Mouse (Mus musculus) neural tube, embryonic 11.5 days (tissue): ENCODE results near the gene Rarg. TPM values are rescaled to one million over a fixed set of nuclear protein-coding genes. Genes with fewer than 3 reads are reported as not detected.

Experiments
- ATAC-seq: fragments of 200-750 bp; cut with Nextera tagmentation; 2 replicates; pipeline ENCODE4 v1.8.0; 2017; ENCODE audit warnings: moderate number of reproducible peaks, mild to moderate bottlenecking, moderate TSS enrichment, moderate library complexity; ENCODE audit not compliant: insufficient read depth, low FRiP score, low TSS enrichment
- DNase-seq: peaks from one replicate; pipeline ENCODE4 v3.0.0-alpha.2; 2015; ENCODE audit warnings: low spot score
- H3K27ac ChIP-seq: fragments of 300-500 bp; sonication (generic); 2 replicates; pipeline ENCODE4 v1.5.1; 2014; ENCODE audit warnings: low read depth, mild to moderate bottlenecking, low read length
- H3K27me3 ChIP-seq: fragments of 300-500 bp; sonication (generic); 2 replicates; pipeline ENCODE4 v1.6.1; 2014; ENCODE audit warnings: mild to moderate bottlenecking, low read length, mixed read lengths; ENCODE audit not compliant: control insufficient read depth, insufficient read depth
- H3K36me3 ChIP-seq: fragments of 300-500 bp; sonication (generic); 2 replicates; pipeline ENCODE4 v1.6.1; 2014; ENCODE audit warnings: mild to moderate bottlenecking, low read length, moderate library complexity, mixed read lengths; ENCODE audit not compliant: control insufficient read depth, insufficient read depth
- H3K4me1 ChIP-seq: fragments of 300-500 bp; sonication (generic); 2 replicates; pipeline ENCODE4 v1.6.1; 2014; ENCODE audit warnings: low read length, mixed read lengths; ENCODE audit not compliant: control insufficient read depth, insufficient read depth
- H3K4me2 ChIP-seq: fragments of 300-500 bp; sonication (generic); 2 replicates; pipeline ENCODE4 v1.6.1; 2014; ENCODE audit warnings: low read depth, mild to moderate bottlenecking, moderate library complexity
- H3K4me3 ChIP-seq: fragments of 300-500 bp; sonication (generic); 2 replicates; pipeline ENCODE4 v1.5.1; 2014; ENCODE audit warnings: low read depth, low read length
- H3K9ac ChIP-seq: fragments of 300-500 bp; sonication (generic); 2 replicates; pipeline ENCODE4 v1.6.1; 2014; ENCODE audit warnings: mild to moderate bottlenecking, low read length
- H3K9me3 ChIP-seq: fragments of 300-500 bp; sonication (generic); 2 replicates; pipeline ENCODE4 v1.6.1; 2016; ENCODE audit warnings: low read length; ENCODE audit not compliant: control insufficient read depth
- WGBS: fragments of 180-500 bp; shearing (Covaris S2); extraction: QIAGEN DNeasy Blood & Tissue Kit; methylation state at CpG from one replicate; pipeline ENCODE4 v1.1.7; 2014; 5-methylcytosine and 5-hydroxymethylcytosine counted together
- polyA plus RNA-seq: library from polyadenylated mRNA; unstranded; fragments of >200 nt; fragmentation: Nextera tagmentation; extraction: Ambion mirVana; gene quantifications from 2 replicates; pipeline ENCODE4 v1.2.1, GENCODE M21; 2014

Rarg gene
- polyA plus RNA-seq, 1 experiment from 2014 or later: 24.0 TPM

- Histone ChIP-seq H3K4me1 (peaks cover 13% of the 10 kb centered on the region), H3K4me3 (peak within 1 kb of the TSS; percentile 92), H3K27ac (peak within 1 kb of the TSS; percentile 99), H3K9ac (peak within 1 kb of the TSS; percentile 96), H3K27me3 (no peaks in the 10 kb centered on the region), H3K36me3 (peaks cover 7% of the 10 kb centered on the region; the same call in 1 of the 2 replicates), H3K4me2 (peak within 1 kb of the TSS; percentile 50), H3K9me3 (no peaks in the 10 kb centered on the region)
- WGBS: 64% methylated on average over 19 of the region's 19 CpGs
- ATAC-seq: no peak
- no peak for DNase-seq
Measured at GRCm38 (mm10) chr15:102204674-102205505, 52.4 kb downstream of the Rarg start, which contains the start of gene Csad. Gene Csad, minus strand, starts transcription at chr15:102204724.

GRCm38 (mm10) chr15:102203835-102204381, 53.4 kb downstream of the Rarg start:
- Histone ChIP-seq H3K4me1 (peaks cover 13% of the 10 kb centered on the region), H3K36me3 (peaks cover 4% of the 10 kb centered on the region; the same call in 1 of the 2 replicates), H3K9ac (peak overlapping the region; percentile 96), H3K4me2 (peak overlapping the region; percentile 50), H3K27ac (peak overlapping the region; percentile 99), H3K27me3 (no peaks in the 10 kb centered on the region), H3K9me3 (no peaks in the 10 kb centered on the region), H3K4me3 (peak overlapping the region; percentile 92)
- under 1% methylated on average over 37 of the region's 72 CpGs for WGBS
- ATAC-seq (0 out of 2 replicates have a peak, but pooled peaks have one; percentile 24), DNase-seq (peak; percentile 74)

GRCm38 (mm10) chr15:102202971-102203834, 54.1 kb downstream of the Rarg start, which contains the start of gene Zfp740:
Gene Zfp740, plus strand, starts transcription at chr15:102203249.
- Histone ChIP-seq H3K27me3 (no peaks in the 10 kb centered on the region), H3K4me2 (peak within 1 kb of the TSS; percentile 50), H3K9me3 (no peaks in the 10 kb centered on the region), H3K9ac (peak within 1 kb of the TSS; percentile 96), H3K4me1 (peaks cover 13% of the 10 kb centered on the region), H3K36me3 (peaks cover 2% of the 10 kb centered on the region; the same call in 1 of the 2 replicates), H3K27ac (peak within 1 kb of the TSS; percentile 99), H3K4me3 (peak within 1 kb of the TSS; percentile 92)
- under 1% methylated on average over 55 of the region's 68 CpGs for WGBS
- DNase-seq (peak; percentile 98), ATAC-seq (peak; percentile 94)

- H3K27ac ChIP-seq: no peak overlapping the region
- no peak overlapping the region for H3K4me3 ChIP-seq
- H3K27me3 ChIP-seq: no peaks in the 10 kb centered on the region
- no peaks in the 10 kb centered on the region for H3K9me3 ChIP-seq
- ATAC-seq (no peak), DNase-seq (no peak)
- WGBS: 90% methylated on average over 4 of the region's 4 CpGs
- no peaks in the 10 kb centered on the region for H3K36me3 ChIP-seq
- no peak overlapping the region for H3K4me2 ChIP-seq
- H3K4me1 ChIP-seq: 0 out of 2 replicates have a peak, but pooled peaks cover 3% of the 10 kb centered on the region
- H3K9ac ChIP-seq: no peak overlapping the region
Measured at GRCm38 (mm10) chr15:102198841-102199240, 58.5 kb downstream of the Rarg start.

- Histone ChIP-seq H3K9ac (no peak overlapping the region), H3K36me3 (no peaks in the 10 kb centered on the region), H3K27me3 (no peaks in the 10 kb centered on the region), H3K9me3 (no peaks in the 10 kb centered on the region), H3K4me3 (no peak overlapping the region), H3K4me1 (no peaks in the 10 kb centered on the region), H3K4me2 (no peak overlapping the region), H3K27ac (no peak overlapping the region)
- 89% methylated on average over 4 of the region's 4 CpGs for WGBS
- ATAC-seq: no peak
- no peak for DNase-seq
Measured at GRCm38 (mm10) chr15:102195373-102195772, 61.9 kb downstream of the Rarg start.

GRCm38 (mm10) chr15:102194439-102194838, 62.9 kb downstream of the Rarg start:
- WGBS: 92% methylated on average over 4 of the region's 4 CpGs
- Histone ChIP-seq H3K4me1 (no peaks in the 10 kb centered on the region), H3K36me3 (no peaks in the 10 kb centered on the region), H3K4me3 (no peak overlapping the region), H3K9me3 (no peaks in the 10 kb centered on the region), H3K4me2 (no peak overlapping the region), H3K27ac (no peak overlapping the region), H3K27me3 (no peaks in the 10 kb centered on the region), H3K9ac (no peak overlapping the region)
- ATAC-seq (no peak), DNase-seq (no peak)

- H3K36me3 ChIP-seq: no peaks in the 10 kb centered on the region
- DNase-seq (no peak), ATAC-seq (no peak)
- no peak overlapping the region for H3K4me3 ChIP-seq
- H3K4me2 ChIP-seq: no peak overlapping the region
- no peaks in the 10 kb centered on the region for H3K4me1 ChIP-seq
- H3K9me3 ChIP-seq: no peaks in the 10 kb centered on the region
- H3K9ac ChIP-seq: no peak overlapping the region
- H3K27ac ChIP-seq: no peak overlapping the region
- 93% methylated on average over 4 of the region's 4 CpGs for WGBS
- H3K27me3 ChIP-seq: no peaks in the 10 kb centered on the region
Measured at GRCm38 (mm10) chr15:102193652-102194051, 63.7 kb downstream of the Rarg start.

GRCm38 (mm10) chr15:102192820-102193386, 64.4 kb downstream of the Rarg start:
- Histone ChIP-seq H3K9ac (no peak overlapping the region), H3K36me3 (no peaks in the 10 kb centered on the region), H3K27ac (no peak overlapping the region), H3K4me1 (no peaks in the 10 kb centered on the region), H3K4me2 (no peak overlapping the region), H3K27me3 (no peaks in the 10 kb centered on the region), H3K9me3 (no peaks in the 10 kb centered on the region), H3K4me3 (no peak overlapping the region)
- WGBS: 73% methylated on average over 5 of the region's 5 CpGs
- no peak for ATAC-seq
- DNase-seq: no peak
